9 mouse cellular contexts compared by ENCODE assay signal in the genomic region with DNA sequence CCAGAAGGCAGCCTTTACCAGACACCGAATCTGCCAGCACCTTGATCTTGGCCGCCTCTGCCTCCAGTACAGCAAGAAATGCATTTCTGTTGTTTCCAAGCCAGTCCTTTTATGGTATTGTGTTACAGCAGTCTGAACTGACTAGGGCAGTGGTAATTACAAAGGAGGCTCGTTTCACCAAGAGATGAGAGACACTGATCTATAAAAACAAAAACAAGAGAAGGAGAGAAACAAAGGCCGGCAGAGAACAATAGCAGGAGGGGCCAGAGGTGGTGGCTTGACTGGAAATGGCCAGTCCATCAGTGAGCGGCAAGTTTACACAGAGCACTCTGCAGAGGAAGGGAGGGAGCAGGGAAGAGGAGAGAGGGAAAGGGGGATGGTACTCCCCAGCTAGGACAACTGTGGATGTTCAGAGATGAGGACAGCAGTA. TPM values are rescaled to one million over a fixed set of nuclear protein-coding genes. Genes with fewer than 3 reads are reported as not detected.
DNase-seq lines count a peak whose midpoint lies in the region; ATAC-seq and TF ChIP-seq lines count a peak whose summit lies in the region.
"Had no signal": no experiment of that assay in that cellular context is flagged by ENCODE, and none has a peak within 500 bp of the region (broad histone marks: within the 10 kb centered on the region; RNA-seq: fewer than 3 reads in every experiment).

No protein-coding gene starts in this region.

- no peak overlapping the region for H3K9ac ChIP-seq in kidney, embryonic 16.5 days (replicated peaks; ENCODE audit: low read length)
- H3K9ac ChIP-seq in hindbrain, embryonic 13.5 days, result peak overlapping the region; percentile 51; the same call in 1 of the 2 replicates
- peak overlapping the region; percentile 43; the same call in 1 of the 2 replicates for H3K9ac ChIP-seq in neural tube, embryonic 13.5 days

- TF ChIP-seq POLR2A in kidney, adult 2 months (IDR thresholded peaks at IDR 0.05; ENCODE audit: low read depth, low read length), result no peak
- TF ChIP-seq POLR2A in thymus, adult 2 months (IDR thresholded peaks at IDR 0.05; ENCODE audit: control insufficient read depth, extremely low read depth, insufficient read depth, low read length, poor library complexity), result no peak

- H3K4me1 ChIP-seq in kidney, embryonic 16.5 days (ENCODE audit: insufficient read depth, low read length), result peaks cover 19% of the 10 kb centered on the region
- H3K4me1 ChIP-seq in embryonic facial prominence, embryonic 10.5 days, result peaks cover 15% of the 10 kb centered on the region
- peaks cover 18% of the 10 kb centered on the region for H3K4me1 ChIP-seq in hindbrain, embryonic 13.5 days (replicated peaks)
- H3K4me1 ChIP-seq in neural tube, embryonic 13.5 days (replicated peaks), result peaks cover 13% of the 10 kb centered on the region
- no peaks in the 10 kb centered on the region for H3K4me1 ChIP-seq in kidney, adult 2 months (ENCODE audit: control insufficient read depth, insufficient read depth, low read length)
- H3K4me1 ChIP-seq in thymus, adult 2 months (replicated peaks; ENCODE audit: control insufficient read depth, insufficient read depth, low read length), result no peaks in the 10 kb centered on the region

- H3K4me2 ChIP-seq in kidney, embryonic 16.5 days (replicated peaks; ENCODE audit: low read depth, low read length), result no peak overlapping the region
- H3K4me2 ChIP-seq in hindbrain, embryonic 13.5 days, result no peak overlapping the region
- H3K4me2 ChIP-seq in neural tube, embryonic 13.5 days, result no peak overlapping the region

- DNase-seq in kidney, postnatal 36 days, result no peak
- DNase-seq in embryonic facial prominence, embryonic 10.5 days (ENCODE audit: low spot score), result peak; percentile 21
- DNase-seq in kidney, adult 2 months, result no peak
- DNase-seq in yolk sac, embryonic 10.5 days (ENCODE audit: low spot score), result no peak
- no peak for DNase-seq in thymus, adult 2 months

- H3K9me3 ChIP-seq in kidney, embryonic 16.5 days (ENCODE audit: low read length), result no peaks in the 10 kb centered on the region
- H3K9me3 ChIP-seq in embryonic facial prominence, embryonic 10.5 days, result no peaks in the 10 kb centered on the region
- H3K9me3 ChIP-seq in hindbrain, embryonic 13.5 days, result no peaks in the 10 kb centered on the region
- no peaks in the 10 kb centered on the region for H3K9me3 ChIP-seq in neural tube, embryonic 13.5 days

- H3K36me3 ChIP-seq in kidney, embryonic 16.5 days (ENCODE audit: insufficient read depth, low read length), result peaks cover 58% of the 10 kb centered on the region
- H3K36me3 ChIP-seq in embryonic facial prominence, embryonic 10.5 days (replicated peaks), result peaks cover 42% of the 10 kb centered on the region
- peaks cover 5% of the 10 kb centered on the region; the same call in 1 of the 2 replicates for H3K36me3 ChIP-seq in hindbrain, embryonic 13.5 days
- no peaks in the 10 kb centered on the region; the same call in 1 of the 2 replicates for H3K36me3 ChIP-seq in neural tube, embryonic 13.5 days
- H3K36me3 ChIP-seq in kidney, adult 2 months (ENCODE audit: control insufficient read depth, insufficient read depth, low read length), result peaks cover 10% of the 10 kb centered on the region
- no peaks in the 10 kb centered on the region for H3K36me3 ChIP-seq in thymus, adult 2 months (ENCODE audit: control insufficient read depth, insufficient read depth, low read length)

- no peaks in the 10 kb centered on the region for H3K27me3 ChIP-seq in kidney, embryonic 16.5 days (ENCODE audit: insufficient read depth, low read length)
- no peaks in the 10 kb centered on the region for H3K27me3 ChIP-seq in embryonic facial prominence, embryonic 10.5 days (replicated peaks; ENCODE audit: low read depth, poor library complexity, severe bottlenecking)
- H3K27me3 ChIP-seq in hindbrain, embryonic 13.5 days, result no peaks in the 10 kb centered on the region
- no peaks in the 10 kb centered on the region for H3K27me3 ChIP-seq in neural tube, embryonic 13.5 days
- no peaks in the 10 kb centered on the region for H3K27me3 ChIP-seq in kidney, adult 2 months (replicated peaks; ENCODE audit: control insufficient read depth, insufficient read depth, low read length)
- no peaks in the 10 kb centered on the region for H3K27me3 ChIP-seq in thymus, adult 2 months (ENCODE audit: control insufficient read depth, insufficient read depth, low read length)

- peak overlapping the region; percentile 52 for H3K27ac ChIP-seq in kidney, embryonic 16.5 days (ENCODE audit: low read length)
- H3K27ac ChIP-seq in embryonic facial prominence, embryonic 10.5 days (replicated peaks), result peak overlapping the region; percentile 54
- peak overlapping the region; percentile 69 for H3K27ac ChIP-seq in hindbrain, embryonic 13.5 days
- H3K27ac ChIP-seq in neural tube, embryonic 13.5 days (replicated peaks), result peak overlapping the region; percentile 67
- H3K27ac ChIP-seq in kidney, adult 2 months (ENCODE audit: insufficient read depth, low read depth, low read length), result no peak overlapping the region
- H3K27ac ChIP-seq in thymus, adult 2 months (ENCODE audit: control insufficient read depth, insufficient read depth, low read length), result no peak overlapping the region

- no peak overlapping the region for H3K4me3 ChIP-seq in kidney, embryonic 16.5 days (ENCODE audit: low read length)
- H3K4me3 ChIP-seq in embryonic facial prominence, embryonic 10.5 days, result no peak overlapping the region
- H3K4me3 ChIP-seq in hindbrain, embryonic 13.5 days, result no peak overlapping the region
- H3K4me3 ChIP-seq in neural tube, embryonic 13.5 days, result no peak overlapping the region
- H3K4me3 ChIP-seq in kidney, adult 2 months (ENCODE audit: insufficient read depth, low read depth, low read length), result no peak overlapping the region
- H3K4me3 ChIP-seq in thymus, adult 2 months (ENCODE audit: control insufficient read depth, insufficient read depth, low read length), result no peak overlapping the region
- H3K4me3 ChIP-seq: myocyte had no signal

- no peak for TF ChIP-seq CTCF in kidney, adult 2 months (conservative IDR thresholded peaks at IDR 0.05; ENCODE audit: insufficient read depth, insufficient read length, low read depth, low read length)
- no peak for TF ChIP-seq CTCF in thymus, adult 2 months (IDR thresholded peaks at IDR 0.05; ENCODE audit: borderline replicate concordance, control insufficient read depth, extremely low read depth, insufficient read depth, low read length, poor library complexity)

- 15% methylated on average over 5 of the region's 5 CpGs for WGBS in kidney, embryonic 16.5 days
- WGBS in embryonic facial prominence, embryonic 10.5 days, result 20% methylated on average over 5 of the region's 5 CpGs
- WGBS in hindbrain, embryonic 13.5 days, result 6% methylated on average over 5 of the region's 5 CpGs
- 11% methylated on average over 5 of the region's 5 CpGs for WGBS in neural tube, embryonic 13.5 days
- 43% methylated on average over 5 of the region's 5 CpGs for WGBS in kidney, adult 2 months
- 87% methylated on average over 5 of the region's 5 CpGs for WGBS in thymus, adult 2 months

- peak; percentile 74 for ATAC-seq in kidney, embryonic 16.5 days (ENCODE audit: low FRiP score, low TSS enrichment)
- peak; percentile 65 for ATAC-seq in hindbrain, embryonic 13.5 days (ENCODE audit: low FRiP score)
- peak; percentile 57; the same call in 1 of the 2 replicates for ATAC-seq in neural tube, embryonic 13.5 days (ENCODE audit: low read depth)

RNA-seq across cellular contexts. Expression of gene Dgki, which starts 36.9 kb away (rescaled TPM):
- polyA plus RNA-seq in kidney, embryonic 16.5 days (2015; fragmentation: Nextera tagmentation; extraction: Ambion mirVana), result 0.55 and 0.74 TPM in 2 replicates
- polyA plus RNA-seq in embryonic facial prominence, embryonic 10.5 days (2016; fragmentation: Nextera tagmentation; extraction: Ambion mirVana), result 0.56 and 0.59 TPM in 2 replicates
- polyA plus RNA-seq in hindbrain, embryonic 13.5 days (2015; fragmentation: Nextera tagmentation; extraction: Ambion mirVana), result 5.2 and 5.9 TPM in 2 replicates
- polyA plus RNA-seq in neural tube, embryonic 13.5 days (2015; fragmentation: Nextera tagmentation; extraction: Ambion mirVana), result 5.9 and 6.6 TPM in 2 replicates
- polyA plus RNA-seq in kidney, adult 2 months (2012; rRNA removed), result 0.03 and 0.05 TPM in 2 replicates
- polyA plus RNA-seq in thymus, adult 2 months (2012; rRNA removed), result 0.13 and 0.15 TPM in 2 replicates

Comparison
In these comparisons a context has a peak if more than half of its experiments do, and no peak if none do; other contexts are left out.
1. H3K27ac ChIP-seq: peak in kidney, embryonic 16.5 days (single experiment), embryonic facial prominence, embryonic 10.5 days (single experiment), hindbrain, embryonic 13.5 days (single experiment) and neural tube, embryonic 13.5 days (single experiment); none in kidney, adult 2 months (single experiment) and thymus, adult 2 months (single experiment).
2. Peak in every context shown above with its lines, with median percentiles within 50 percentile points of each other: ATAC-seq.